Mouse (Mus musculus) cerebellum, postnatal 14 days (tissue): Measurements from ENCODE around the gene Ap1s3.

Source experiments
- DNase-seq, 2 experiments: peaks; one replicate each; pipeline ENCODE4 v3.0.0; 2021; ENCODE audit warnings: mixed read lengths in 2 of 2

Ap1s3 gene

DNA sequence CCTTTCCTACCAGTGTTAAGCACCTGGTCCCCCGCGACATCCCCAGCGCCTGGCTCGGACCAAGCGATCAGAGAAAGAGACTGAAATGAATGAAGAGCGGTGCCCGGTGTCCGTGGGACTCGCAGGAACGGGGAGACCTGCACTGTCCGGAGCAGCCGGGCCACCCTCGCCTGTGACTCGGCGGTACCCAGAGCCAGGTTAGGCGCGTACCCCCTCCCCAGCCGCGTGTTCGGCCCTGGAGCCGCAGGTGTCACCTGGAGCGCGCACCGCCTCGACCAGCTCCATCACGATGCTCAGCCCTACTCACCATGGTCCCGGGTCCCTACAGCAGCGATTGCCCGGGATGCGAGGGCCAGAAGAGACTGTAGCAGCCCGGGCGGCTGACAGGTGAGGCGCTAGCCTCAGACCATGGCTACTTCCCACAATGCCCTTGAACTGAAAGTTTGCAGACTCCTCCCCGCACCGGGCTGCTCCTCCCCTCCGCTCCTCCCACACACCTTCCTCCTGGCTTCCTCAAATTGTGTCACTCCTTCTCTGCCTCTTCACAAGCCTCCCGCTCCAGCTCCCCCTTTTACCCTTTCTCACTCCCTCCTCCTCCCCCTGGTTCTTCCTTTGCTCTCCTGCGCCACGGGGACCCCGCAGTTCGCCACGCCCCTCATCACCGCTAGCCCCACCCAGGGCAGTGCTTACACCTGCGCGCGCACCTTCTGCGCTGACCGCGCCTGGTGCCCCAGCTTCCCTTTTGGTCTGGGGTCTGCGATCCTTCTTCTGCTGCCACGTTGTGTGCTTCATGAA, at the start of gene Ap1s3:
Gene Ap1s3 (minus strand): TSS at position 430 of the 795 bp plus-strand sequence.
- DNase-seq: peak; percentile 82 to 83

- no peak for DNase-seq
Observed at GRCm38 (mm10) chr1:79714152-79714923, 42.6 kb upstream of the Ap1s3 start.

GRCm38 (mm10) chr1:79713081-79713480, 41.3 kb upstream of the Ap1s3 start:
- no peak for DNase-seq

DNA sequence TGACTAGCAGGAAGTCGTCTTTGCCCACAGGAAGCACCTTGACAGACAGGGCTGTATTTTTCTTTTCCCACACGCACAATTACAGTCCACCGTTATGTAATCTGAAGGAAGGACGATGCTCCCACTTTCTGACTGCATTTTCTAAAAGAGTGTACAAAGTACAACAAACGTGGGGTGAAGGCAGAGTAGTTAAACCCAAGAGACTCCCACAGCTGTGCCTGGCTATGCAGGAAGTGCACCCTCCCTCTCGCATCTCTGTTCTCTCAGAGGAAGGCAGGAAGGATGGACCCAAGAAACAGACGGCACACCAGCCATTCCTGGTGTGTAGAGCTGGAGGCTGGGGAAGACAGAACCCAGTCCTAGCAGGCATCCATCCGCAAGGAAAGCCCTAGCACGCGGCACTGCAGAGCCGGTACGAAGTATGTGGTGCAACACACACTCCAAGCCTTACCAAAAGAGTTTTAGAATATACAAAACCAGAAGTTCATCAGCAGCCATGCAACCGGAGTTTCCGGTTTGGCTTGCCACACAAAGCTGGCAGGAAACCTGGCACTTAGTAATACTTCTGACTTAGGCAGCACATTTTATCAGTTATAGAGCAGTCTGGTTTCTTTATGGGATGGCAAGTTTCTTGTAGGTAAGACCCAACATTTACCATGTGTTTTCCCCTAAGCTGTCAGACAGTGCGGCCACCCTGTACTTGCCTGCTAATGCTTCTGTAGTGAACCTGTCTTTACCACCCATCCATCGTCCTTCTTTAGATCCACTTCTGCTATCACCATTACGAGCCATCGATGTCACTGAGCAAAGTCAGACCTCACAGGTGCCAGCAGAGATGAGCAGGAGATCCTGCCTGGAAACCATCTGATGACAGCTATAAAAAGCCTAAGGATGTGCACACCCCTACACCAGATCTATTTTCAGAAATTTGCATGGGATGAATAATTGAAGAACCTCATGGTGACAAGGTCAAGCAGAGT, 39.7 kb upstream of the Ap1s3 start:
- no peak for DNase-seq

GRCm38 (mm10) chr1:79710678-79711077, 38.9 kb upstream of the Ap1s3 start:
- DNase-seq: no peak

GRCm38 (mm10) chr1:79710216-79710615, 38.4 kb upstream of the Ap1s3 start:
- no peak for DNase-seq

GRCm38 (mm10) chr1:79707383-79707782, 35.6 kb upstream of the Ap1s3 start:
- DNase-seq: no peak

DNA sequence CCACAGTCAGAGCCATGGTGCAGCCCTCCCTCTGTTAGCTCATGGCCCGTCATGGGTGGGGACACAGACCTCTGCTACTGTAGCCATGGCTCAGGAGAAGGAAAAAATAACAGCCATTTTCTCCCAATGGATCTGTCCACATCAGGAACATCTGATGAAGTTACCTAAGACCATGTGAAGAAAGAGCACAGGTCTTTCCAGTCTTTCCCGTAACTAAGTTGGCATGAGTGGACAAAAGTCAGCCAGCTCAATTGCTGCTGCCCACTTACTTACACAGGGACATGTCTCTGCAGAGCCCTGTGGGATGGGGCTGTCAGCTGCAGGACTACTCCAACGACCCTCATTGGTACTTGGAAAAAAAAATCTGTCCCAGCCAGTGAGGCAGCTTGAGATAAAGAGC, 34.9 kb upstream of the Ap1s3 start:
- DNase-seq: no peak

GRCm38 (mm10) chr1:79704672-79705071, 32.9 kb upstream of the Ap1s3 start:
- DNase-seq: no peak

DNA sequence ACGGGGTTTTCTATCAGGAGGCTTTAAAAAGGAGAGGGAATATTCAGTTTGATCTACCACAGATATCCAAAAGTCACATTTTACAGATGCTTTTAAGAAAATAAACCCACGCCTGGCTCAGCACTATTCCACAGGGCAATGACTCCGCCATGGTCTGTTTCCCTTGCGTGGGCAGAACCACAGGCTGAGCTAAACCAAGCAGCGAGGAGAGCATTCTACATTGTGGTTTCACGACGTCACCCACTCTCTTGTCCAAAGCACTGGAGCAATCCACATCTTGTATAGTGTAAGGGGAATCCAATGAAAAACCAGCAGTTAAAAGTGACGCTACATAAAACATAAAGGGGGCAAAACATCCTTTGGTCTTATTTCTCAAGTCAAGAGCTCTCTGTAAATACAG, 31.7 kb upstream of the Ap1s3 start:
- no peak for DNase-seq

GRCm38 (mm10) chr1:79698506-79698905, 26.7 kb upstream of the Ap1s3 start:
- no peak for DNase-seq

GRCm38 (mm10) chr1:79697382-79697781, 25.6 kb upstream of the Ap1s3 start:
- DNase-seq: peak; percentile 56 to 61

DNA sequence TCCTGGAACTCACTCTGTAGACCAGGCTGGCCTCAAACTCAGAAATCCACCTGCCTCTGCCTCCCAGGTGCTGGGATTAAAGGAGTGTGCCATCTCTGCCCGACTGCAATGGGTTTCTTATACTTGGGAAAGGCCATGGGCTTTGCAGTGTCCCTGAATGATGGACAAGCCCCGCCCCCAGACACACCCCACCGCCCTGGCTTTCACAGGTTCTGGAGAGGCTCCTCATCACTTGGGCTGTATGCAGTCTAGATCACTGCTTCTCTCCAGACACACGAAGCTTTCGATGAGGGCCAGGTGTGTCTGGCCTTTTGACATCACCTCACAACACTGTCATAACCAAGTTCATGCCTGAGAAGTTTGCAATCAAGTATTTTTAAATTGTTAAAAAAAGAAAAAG, 25.2 kb upstream of the Ap1s3 start:
- DNase-seq: no peak

- no peak for DNase-seq
Observed at GRCm38 (mm10) chr1:79692482-79692881, 20.7 kb upstream of the Ap1s3 start.

DNA sequence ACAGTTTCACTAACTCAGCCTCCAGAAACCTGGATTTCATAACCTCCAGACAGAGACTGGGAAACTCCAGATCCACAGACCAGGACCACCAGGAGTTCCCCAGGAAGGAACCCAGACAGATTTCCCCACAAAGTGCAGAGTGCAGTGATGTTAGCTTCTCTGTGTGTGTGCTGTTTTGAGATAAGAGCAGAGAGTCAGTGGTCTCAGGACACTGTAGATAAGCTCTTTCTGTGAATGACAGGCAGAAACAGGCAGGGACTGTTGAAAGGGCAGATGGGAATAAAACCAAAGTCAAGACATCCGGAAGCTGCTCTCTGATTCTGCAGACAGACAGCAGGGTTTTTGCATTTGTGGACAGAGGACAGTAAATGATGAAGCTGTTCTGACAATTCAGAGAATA, 15.5 kb upstream of the Ap1s3 start:
- no peak for DNase-seq

DNA sequence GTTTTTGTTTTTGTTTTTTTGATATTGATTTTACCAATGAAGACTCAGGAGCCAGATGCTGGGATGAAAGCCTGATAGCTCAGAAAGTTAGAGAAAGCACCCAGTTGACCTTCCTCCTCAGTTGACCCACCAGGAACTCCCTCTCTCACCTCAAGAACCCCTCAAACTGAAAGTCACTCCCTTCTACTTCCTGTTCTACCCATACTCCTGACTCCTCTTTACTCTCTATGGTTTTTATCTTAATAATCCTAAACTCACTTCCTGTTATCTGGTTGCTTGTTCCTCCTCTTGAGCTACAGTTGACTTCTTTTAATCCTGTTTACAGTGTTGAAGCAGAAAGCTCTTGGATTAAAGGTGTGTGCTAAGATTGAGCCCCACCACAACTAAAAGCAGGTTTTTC, 12.3 kb upstream of the Ap1s3 start:
- no peak for DNase-seq

DNA sequence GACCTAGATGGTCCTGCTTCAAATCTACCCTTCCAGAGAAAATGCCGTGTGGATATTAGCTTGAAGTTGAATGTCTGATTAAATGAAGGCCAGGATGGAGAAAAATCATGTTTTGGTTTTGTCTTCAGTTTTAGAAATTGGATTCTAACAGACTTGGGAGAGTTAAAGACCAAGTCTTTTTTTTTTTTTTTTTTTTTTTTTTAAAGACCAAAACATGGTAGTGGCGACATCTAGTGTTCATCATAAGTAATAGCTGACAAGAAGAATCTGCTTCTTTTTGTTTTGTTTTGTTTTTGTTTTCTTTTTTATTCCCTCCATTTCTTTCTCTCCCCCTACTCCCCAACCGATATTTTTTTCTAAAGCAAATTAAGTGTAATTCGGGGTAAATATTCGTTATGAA, 11.2 kb upstream of the Ap1s3 start:
- DNase-seq: no peak

GRCm38 (mm10) chr1:79680777-79681176, 9.0 kb upstream of the Ap1s3 start:
- no peak for DNase-seq

DNA sequence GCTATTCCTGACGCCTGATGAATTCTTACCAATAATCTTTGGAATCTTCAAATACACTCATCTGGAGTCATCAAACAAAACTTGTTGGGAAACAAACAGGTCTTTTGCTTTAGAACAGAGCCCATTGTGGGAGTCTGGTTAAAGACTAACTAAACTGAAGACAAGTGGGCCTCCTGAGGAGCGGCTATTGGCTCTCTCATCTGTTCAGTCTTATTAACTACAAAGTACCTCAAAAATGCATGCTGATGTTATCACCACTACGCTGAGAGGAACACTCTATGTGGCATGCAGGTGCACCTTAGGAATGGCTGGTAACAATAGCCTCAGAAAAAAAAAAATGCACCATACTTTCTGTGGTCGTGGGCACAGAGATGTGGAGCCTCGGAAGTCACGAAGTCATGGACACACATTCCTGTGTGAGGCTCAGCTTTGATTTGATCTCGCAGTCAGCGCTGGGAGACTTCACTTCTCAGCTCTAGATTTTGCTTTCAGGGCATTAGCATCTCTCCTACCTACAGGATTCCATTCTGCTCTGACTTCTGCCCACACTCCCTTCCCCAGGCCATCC, 6.4 kb upstream of the Ap1s3 start:
- DNase-seq: no peak

GRCm38 (mm10) chr1:79675716-79676115, 3.9 kb upstream of the Ap1s3 start:
- no peak for DNase-seq

GRCm38 (mm10) chr1:79671196-79671542, 603 bp downstream of the Ap1s3 start:
- DNase-seq: no peak

DNA sequence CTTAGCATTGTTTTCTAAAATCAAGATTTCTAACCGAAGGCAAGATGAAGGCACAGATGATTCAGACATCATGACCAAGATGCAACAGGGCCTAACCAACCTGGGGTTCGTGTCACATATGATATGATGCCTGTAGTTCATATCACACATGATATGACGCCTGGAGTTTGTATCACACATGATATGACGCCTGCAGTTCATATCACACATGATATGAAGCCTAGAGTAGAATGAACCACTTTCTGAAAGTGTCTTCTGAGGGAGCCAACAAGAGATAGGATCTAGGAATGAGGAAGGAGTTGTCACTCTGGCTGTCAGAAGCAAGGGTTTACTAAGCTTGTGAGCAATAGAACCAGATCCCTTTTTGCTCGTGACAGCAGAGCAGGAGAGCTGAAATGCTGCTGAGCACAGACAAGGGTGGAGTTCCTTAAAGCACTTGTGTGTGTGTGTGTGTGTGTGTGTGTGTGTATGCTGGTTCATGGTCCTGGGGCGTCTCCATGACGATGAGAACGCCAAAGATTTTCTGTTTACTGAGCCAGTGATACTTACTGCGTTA, 2.3 kb downstream of the Ap1s3 start:
- no peak for DNase-seq
